Mouse (Mus musculus) lung, embryonic 15.5 days (tissue): Measurements from ENCODE around the gene Klhdc4. TPM values are rescaled to one million over a fixed set of nuclear protein-coding genes. Genes with fewer than 3 reads are reported as not detected.

ENCODE experiments used
- ATAC-seq: fragments of 200-750 bp; cut with Nextera tagmentation; 2 replicates; pipeline ENCODE4 v1.8.0; 2017; ENCODE audit warnings: moderate number of reproducible peaks, borderline replicate concordance; ENCODE audit not compliant: low FRiP score, low TSS enrichment; ENCODE audit errors: extremely low read depth
- H3K27ac ChIP-seq: fragments of 300-500 bp; sonication (generic); 2 replicates; pipeline ENCODE4 v1.5.1; 2015; ENCODE audit warnings: moderate library complexity, mild to moderate bottlenecking, inconsistent platforms
- H3K27me3 ChIP-seq: fragments of 300-500 bp; sonication (generic); 2 replicates; pipeline ENCODE4 v1.6.1; 2015; ENCODE audit warnings: inconsistent platforms
- H3K36me3 ChIP-seq: fragments of 300-500 bp; sonication (generic); 2 replicates; pipeline ENCODE4 v1.6.1; 2015; ENCODE audit warnings: inconsistent platforms
- H3K4me1 ChIP-seq: fragments of 300-500 bp; sonication (generic); 2 replicates; pipeline ENCODE4 v1.6.1; 2015; ENCODE audit warnings: inconsistent platforms
- H3K4me2 ChIP-seq: fragments of 300-500 bp; sonication (generic); 2 replicates; pipeline ENCODE4 v1.6.1; 2015; ENCODE audit warnings: inconsistent platforms, mild to moderate bottlenecking, moderate library complexity
- H3K4me3 ChIP-seq: fragments of 300-500 bp; sonication (generic); 2 replicates; pipeline ENCODE4 v1.5.1; 2015; ENCODE audit warnings: mild to moderate bottlenecking, inconsistent platforms
- H3K9ac ChIP-seq: fragments of 300-500 bp; sonication (generic); 2 replicates; pipeline ENCODE4 v1.6.1; 2015; ENCODE audit warnings: inconsistent platforms
- H3K9me3 ChIP-seq: fragments of 300-500 bp; sonication (generic); 2 replicates; pipeline ENCODE4 v1.6.1; 2016; ENCODE audit warnings: inconsistent platforms
- WGBS: fragments of 180-500 bp; shearing (Covaris S2); methylation state at CpG from one replicate; pipeline ENCODE4 v1.1.7; 2015; 5-methylcytosine and 5-hydroxymethylcytosine counted together
- polyA plus RNA-seq: library from polyadenylated mRNA; unstranded; fragments of >200 nt; fragmentation: Nextera tagmentation; extraction: Ambion mirVana; gene quantifications from 2 replicates; pipeline ENCODE4 v1.2.1, GENCODE M21; 2015

The Klhdc4 gene
- polyA plus RNA-seq, 1 experiment from 2014 or later = 41.8 TPM

- Histone ChIP-seq H3K4me1 (peaks cover 17% of the 10 kb centered on the region), H3K27ac (no peak overlapping the region), H3K4me2 (peak overlapping the region; percentile 77), H3K4me3 (peak overlapping the region; percentile 92), H3K9ac (peak overlapping the region; percentile 83), H3K36me3 (no peaks in the 10 kb centered on the region), H3K27me3 (no peaks in the 10 kb centered on the region), H3K9me3 (no peaks in the 10 kb centered on the region)
- WGBS = 30% methylated on average over 10 of the region's 10 CpGs
- no peak for ATAC-seq
These were observed 869 bp downstream of the Klhdc4 start for GRCm38 (mm10) chr8:121828376-121829023.

DNA sequence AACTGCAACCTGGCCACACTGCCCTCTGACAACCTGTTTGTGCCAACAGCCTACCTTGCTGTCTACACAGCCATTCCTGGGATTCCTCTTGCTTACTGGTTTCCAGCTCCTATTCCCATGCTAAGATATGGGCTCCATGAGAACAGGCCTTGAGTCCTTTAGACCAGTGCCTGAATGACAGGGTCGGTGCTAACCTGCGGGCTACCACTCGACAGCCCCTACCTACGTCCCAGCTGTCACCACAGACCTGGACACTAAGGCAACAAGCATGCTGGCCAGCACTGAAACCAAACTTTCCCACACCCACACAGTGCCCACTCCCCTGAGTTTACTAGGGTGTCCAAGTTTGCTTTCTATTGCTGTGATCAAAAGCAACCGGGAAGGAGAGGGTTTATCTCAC, 1.6 kb downstream of the Klhdc4 start:
- Histone ChIP-seq H3K4me1 (peaks cover 17% of the 10 kb centered on the region), H3K9me3 (no peaks in the 10 kb centered on the region), H3K36me3 (no peaks in the 10 kb centered on the region), H3K4me2 (peak overlapping the region; percentile 77), H3K9ac (no peak overlapping the region), H3K27me3 (no peaks in the 10 kb centered on the region), H3K4me3 (peak overlapping the region; percentile 92), H3K27ac (no peak overlapping the region)
- no peak for ATAC-seq
- 85% methylated on average over 5 of the region's 5 CpGs for WGBS

DNA sequence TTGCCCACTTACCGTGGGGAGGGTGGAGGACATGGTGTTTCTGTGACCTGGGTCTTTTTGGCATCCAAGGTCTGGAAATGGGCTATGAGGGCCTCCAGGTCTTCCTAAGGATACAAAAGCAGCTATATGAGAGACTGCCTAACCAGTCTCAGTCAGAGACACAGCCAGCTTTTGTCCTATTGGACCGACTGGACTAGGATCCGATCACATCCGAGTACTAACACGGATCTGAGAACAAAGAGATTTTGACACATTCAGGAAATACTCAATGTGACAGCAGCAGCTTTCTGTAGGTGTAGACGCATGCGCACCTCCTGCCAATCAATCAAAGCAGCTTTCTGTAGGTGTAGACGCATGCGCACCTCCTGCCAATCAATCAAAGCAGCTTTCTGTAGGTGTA, 7.6 kb downstream of the Klhdc4 start:
- Histone ChIP-seq H3K9ac (no peak overlapping the region), H3K4me1 (no peaks in the 10 kb centered on the region), H3K4me2 (no peak overlapping the region), H3K4me3 (no peak overlapping the region), H3K27me3 (no peaks in the 10 kb centered on the region), H3K9me3 (no peaks in the 10 kb centered on the region), H3K36me3 (peaks cover 16% of the 10 kb centered on the region; the same call in 1 of the 2 replicates), H3K27ac (no peak overlapping the region)
- WGBS = 88% methylated on average over 9 of the region's 9 CpGs
- ATAC-seq = no peak

- Histone ChIP-seq H3K4me2 (no peak overlapping the region), H3K9ac (no peak overlapping the region), H3K36me3 (peaks cover 16% of the 10 kb centered on the region; the same call in 1 of the 2 replicates), H3K4me3 (no peak overlapping the region), H3K9me3 (no peaks in the 10 kb centered on the region), H3K27me3 (no peaks in the 10 kb centered on the region), H3K4me1 (no peaks in the 10 kb centered on the region), H3K27ac (no peak overlapping the region)
- WGBS = 85% methylated on average over 11 of the region's 11 CpGs
- ATAC-seq = no peak
These were observed 8.0 kb downstream of the Klhdc4 start for GRCm38 (mm10) chr8:121821320-121821719.

DNA sequence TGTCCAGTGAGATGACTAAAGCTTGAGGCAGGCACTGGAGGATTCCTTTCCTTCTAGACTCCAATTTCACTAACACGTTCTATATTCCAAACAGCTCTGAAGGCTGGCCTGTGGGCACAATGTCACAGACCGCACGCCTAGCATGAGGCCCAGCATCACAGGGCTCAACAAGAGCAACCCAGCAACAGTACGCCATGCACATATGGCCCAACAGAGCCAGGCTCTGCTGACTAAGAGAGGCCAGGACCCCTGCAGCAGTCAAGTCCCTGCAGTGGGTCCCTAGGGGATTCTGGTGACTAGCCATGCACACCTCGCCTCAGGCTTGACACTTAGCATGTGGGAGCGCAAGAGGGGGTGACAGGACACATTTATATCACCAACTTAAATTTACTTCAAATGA, 8.5 kb downstream of the Klhdc4 start:
- H3K27ac ChIP-seq = no peak overlapping the region
- ATAC-seq = no peak
- no peak overlapping the region for H3K4me3 ChIP-seq
- no peak overlapping the region for H3K4me2 ChIP-seq
- H3K4me1 ChIP-seq = no peaks in the 10 kb centered on the region
- no peaks in the 10 kb centered on the region for H3K27me3 ChIP-seq
- 92% methylated on average over 6 of the region's 6 CpGs for WGBS
- H3K36me3 ChIP-seq = peaks cover 16% of the 10 kb centered on the region
- H3K9me3 ChIP-seq = no peaks in the 10 kb centered on the region
- H3K9ac ChIP-seq = no peak overlapping the region

DNA sequence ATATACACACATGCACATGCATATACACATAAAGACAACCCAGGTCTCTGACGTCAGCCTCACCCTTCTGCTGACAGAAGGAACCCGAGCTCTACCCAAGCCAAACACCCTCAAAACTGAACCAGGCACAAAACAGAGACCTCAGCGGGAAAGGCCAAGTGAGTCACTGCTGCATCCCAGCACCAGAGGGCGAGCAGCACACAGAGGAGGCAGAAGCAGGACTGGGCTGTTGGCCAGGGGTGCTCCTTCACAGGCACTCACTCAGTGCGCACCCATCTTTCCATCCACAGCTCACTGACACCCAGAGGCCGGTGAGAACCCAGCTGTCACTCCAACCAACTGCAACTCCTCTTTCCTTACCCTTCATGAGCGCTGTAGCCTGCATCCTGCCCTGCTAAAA, 11.1 kb downstream of the Klhdc4 start:
- H3K36me3 ChIP-seq = peaks cover 37% of the 10 kb centered on the region
- H3K4me1 ChIP-seq = no peaks in the 10 kb centered on the region
- no peak overlapping the region for H3K27ac ChIP-seq
- H3K9me3 ChIP-seq = no peaks in the 10 kb centered on the region
- no peak for ATAC-seq
- no peak overlapping the region for H3K4me3 ChIP-seq
- no peaks in the 10 kb centered on the region for H3K27me3 ChIP-seq
- WGBS = 73% methylated on average over 7 of the region's 7 CpGs
- H3K4me2 ChIP-seq = no peak overlapping the region
- no peak overlapping the region for H3K9ac ChIP-seq

- WGBS = 93% methylated on average over 12 of the region's 12 CpGs
- H3K27me3 ChIP-seq = no peaks in the 10 kb centered on the region
- no peaks in the 10 kb centered on the region for H3K4me1 ChIP-seq
- H3K4me3 ChIP-seq = no peak overlapping the region
- no peak for ATAC-seq
- no peak overlapping the region for H3K4me2 ChIP-seq
- H3K9ac ChIP-seq = no peak overlapping the region
- no peak overlapping the region for H3K27ac ChIP-seq
- H3K9me3 ChIP-seq = no peaks in the 10 kb centered on the region
- peaks cover 32% of the 10 kb centered on the region for H3K36me3 ChIP-seq
These were observed 17.3 kb downstream of the Klhdc4 start for GRCm38 (mm10) chr8:121811931-121812570.

- Histone ChIP-seq H3K9me3 (no peaks in the 10 kb centered on the region), H3K9ac (no peak overlapping the region), H3K27me3 (no peaks in the 10 kb centered on the region), H3K4me1 (no peaks in the 10 kb centered on the region), H3K4me2 (no peak overlapping the region), H3K27ac (no peak overlapping the region), H3K4me3 (no peak overlapping the region), H3K36me3 (peaks cover 32% of the 10 kb centered on the region)
- WGBS = 94% methylated on average over 3 of the region's 3 CpGs
- ATAC-seq = no peak
These were observed 17.9 kb downstream of the Klhdc4 start for GRCm38 (mm10) chr8:121811502-121811901.

DNA sequence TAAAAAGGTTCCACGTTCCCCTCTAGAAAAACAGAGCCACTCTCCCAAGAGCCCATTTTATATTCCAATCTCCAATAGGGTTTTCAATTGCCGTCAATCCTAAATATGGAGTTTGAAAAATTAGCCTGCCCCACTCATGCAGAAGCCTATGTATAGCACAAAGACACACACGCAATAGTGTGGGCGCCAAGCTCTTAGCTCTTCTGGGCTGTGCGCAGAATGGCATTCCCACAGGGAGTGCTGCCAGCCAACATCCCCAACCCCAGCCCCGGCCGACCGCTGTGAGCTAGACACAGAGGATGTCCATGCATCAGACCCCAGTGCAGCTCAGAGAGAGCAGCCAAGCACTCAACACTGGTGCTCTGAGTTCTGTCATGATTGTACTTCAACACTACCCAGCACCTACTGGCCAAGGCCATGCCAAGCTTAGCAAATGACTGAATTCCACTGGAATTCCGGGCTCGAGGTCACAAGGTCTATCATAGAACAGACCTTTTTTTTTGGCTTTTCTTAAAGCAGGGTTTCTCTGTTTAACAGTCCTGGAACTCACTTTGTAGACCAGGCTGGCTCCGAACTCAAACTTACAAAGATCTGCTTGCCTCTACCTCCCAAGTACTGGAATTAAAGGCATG, 19.7 kb downstream of the Klhdc4 start:
- H3K4me3 ChIP-seq = no peak overlapping the region
- no peaks in the 10 kb centered on the region for H3K27me3 ChIP-seq
- WGBS = 91% methylated on average over 11 of the region's 11 CpGs
- no peak overlapping the region for H3K9ac ChIP-seq
- no peak overlapping the region for H3K4me2 ChIP-seq
- H3K9me3 ChIP-seq = no peaks in the 10 kb centered on the region
- no peak for ATAC-seq
- peaks cover 36% of the 10 kb centered on the region for H3K36me3 ChIP-seq
- H3K4me1 ChIP-seq = no peaks in the 10 kb centered on the region
- H3K27ac ChIP-seq = no peak overlapping the region

DNA sequence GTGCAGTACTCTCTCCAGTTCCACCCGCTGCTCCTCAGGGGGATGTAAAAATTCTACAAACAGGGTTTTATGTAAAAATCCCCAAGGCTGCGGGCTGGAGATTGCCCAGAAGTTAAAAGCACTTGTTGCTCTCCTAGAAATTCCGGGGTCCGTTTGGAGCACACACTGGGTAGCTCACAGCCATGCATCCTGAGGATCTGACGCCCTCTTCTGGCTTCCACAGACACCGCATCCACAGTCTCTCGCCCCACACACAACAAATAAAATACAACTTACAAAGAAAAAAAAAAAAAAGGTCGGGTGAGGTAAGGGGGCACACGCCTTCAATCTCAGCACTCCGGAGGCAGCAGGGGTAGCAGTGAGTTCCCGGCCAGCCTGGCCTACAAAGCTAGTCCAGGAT, 21.3 kb downstream of the Klhdc4 start:
- H3K36me3 ChIP-seq = peaks cover 34% of the 10 kb centered on the region
- no peak for ATAC-seq
- H3K9ac ChIP-seq = no peak overlapping the region
- H3K4me3 ChIP-seq = no peak overlapping the region
- no peaks in the 10 kb centered on the region for H3K4me1 ChIP-seq
- no peak overlapping the region for H3K4me2 ChIP-seq
- H3K27ac ChIP-seq = no peak overlapping the region
- H3K9me3 ChIP-seq = no peaks in the 10 kb centered on the region
- H3K27me3 ChIP-seq = no peaks in the 10 kb centered on the region
- 73% methylated on average over 11 of the region's 11 CpGs for WGBS

DNA sequence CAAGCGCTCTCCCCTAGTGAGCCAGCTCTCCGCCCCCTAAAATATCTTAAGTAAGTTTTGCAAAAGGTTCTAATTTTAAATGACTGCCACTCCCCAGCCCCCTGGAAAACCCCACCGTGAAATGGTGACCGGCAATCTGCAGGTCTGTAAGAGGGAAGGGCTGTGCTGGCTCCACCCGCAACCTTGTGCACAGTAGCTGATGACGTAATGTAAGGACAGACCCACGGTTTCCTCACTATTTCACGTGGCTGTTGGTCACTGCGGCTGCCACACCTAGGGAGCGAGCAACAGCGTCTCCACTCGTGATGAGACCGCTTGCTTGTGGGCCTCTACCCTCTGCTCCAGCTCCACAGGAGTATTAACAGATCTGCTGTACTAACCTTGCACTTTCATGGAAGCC, 23.2 kb downstream of the Klhdc4 start:
- no peaks in the 10 kb centered on the region for H3K27me3 ChIP-seq
- no peak overlapping the region for H3K27ac ChIP-seq
- no peak for ATAC-seq
- no peak overlapping the region for H3K4me3 ChIP-seq
- H3K9me3 ChIP-seq = no peaks in the 10 kb centered on the region
- 89% methylated on average over 13 of the region's 13 CpGs for WGBS
- H3K9ac ChIP-seq = no peak overlapping the region
- peaks cover 34% of the 10 kb centered on the region for H3K36me3 ChIP-seq
- H3K4me1 ChIP-seq = no peaks in the 10 kb centered on the region
- H3K4me2 ChIP-seq = no peak overlapping the region

- Histone ChIP-seq H3K27ac (no peak overlapping the region), H3K9ac (no peak overlapping the region), H3K27me3 (no peaks in the 10 kb centered on the region), H3K4me2 (no peak overlapping the region), H3K9me3 (no peaks in the 10 kb centered on the region), H3K4me3 (no peak overlapping the region), H3K36me3 (peaks cover 28% of the 10 kb centered on the region), H3K4me1 (no peaks in the 10 kb centered on the region)
- 95% methylated on average over 5 of the region's 5 CpGs for WGBS
- no peak for ATAC-seq
These were observed 24.5 kb downstream of the Klhdc4 start for GRCm38 (mm10) chr8:121804829-121805228.
